Comparison of ENCODE assay signal across 9 mouse cellular contexts in the genomic region with DNA sequence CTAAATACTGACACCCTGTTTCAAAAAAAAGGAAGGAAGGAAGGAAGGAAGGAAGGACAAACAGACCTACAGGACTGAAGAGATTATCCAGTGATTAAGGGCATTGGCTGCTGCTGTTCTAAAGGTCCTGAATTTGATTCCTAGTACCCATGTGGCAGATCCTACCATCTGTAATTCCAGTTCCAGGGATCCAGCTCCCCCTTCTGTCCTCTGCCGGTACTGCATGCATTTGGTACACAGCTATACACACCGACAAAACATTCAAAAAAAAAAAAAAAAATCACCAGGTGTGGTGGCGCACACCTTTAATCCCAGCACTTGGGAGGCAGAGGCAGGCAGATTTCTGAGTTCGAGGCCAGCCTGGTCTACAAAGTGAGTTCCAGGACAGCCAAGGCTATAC. TPM values are rescaled to one million over a fixed set of nuclear protein-coding genes. Genes with fewer than 3 reads are reported as not detected.
DNase-seq lines count a peak whose midpoint lies in the region; ATAC-seq lines count a peak whose summit lies in the region.
"Had no signal": no experiment of that assay in that cellular context is flagged by ENCODE, and none has a peak within 500 bp of the region (broad histone marks: within the 10 kb centered on the region; RNA-seq: fewer than 3 reads in every experiment).

No protein-coding gene starts in this region.

- H3K4me2 ChIP-seq in forebrain, embryonic 15.5 days (replicated peaks): no peak overlapping the region
- H3K4me2 ChIP-seq: heart, embryonic 15.5 days had no signal

- 73% methylated on average over 4 of the region's 4 CpGs for WGBS in limb, embryonic 10.5 days
- 79% methylated on average over 4 of the region's 4 CpGs for WGBS in forebrain, embryonic 15.5 days

- ATAC-seq in forebrain, embryonic 15.5 days (replicated peaks): no peak

- H3K4me3 ChIP-seq in limb, embryonic 10.5 days: no peak overlapping the region
- H3K4me3 ChIP-seq in forebrain, embryonic 15.5 days: no peak overlapping the region
- H3K4me3 ChIP-seq: heart, embryonic 15.5 days had no signal

- H3K27ac ChIP-seq in limb, embryonic 10.5 days: no peak overlapping the region
- H3K27ac ChIP-seq in forebrain, embryonic 15.5 days (replicated peaks): no peak overlapping the region
- H3K27ac ChIP-seq: heart, embryonic 15.5 days had no signal

- H3K9ac ChIP-seq in forebrain, embryonic 15.5 days (replicated peaks): no peak overlapping the region
- H3K9ac ChIP-seq: heart, embryonic 15.5 days had no signal

- peak; percentile 26 to 53 for DNase-seq in cerebellum, adult 18-20 months
- DNase-seq in cerebellum, adult 8-10 months: no peak
- DNase-seq in left cerebral cortex, postnatal 4 days: peak; percentile 28
- DNase-seq in left cerebral cortex, adult 9 months (ENCODE audit: low spot score in 2 of 2): no peak
- peak; percentile 32 for DNase-seq in brain, adult 2 months (ENCODE audit: low read depth, low spot score)
- DNase-seq in limb, embryonic 10.5 days (ENCODE audit: low spot score): peak; percentile 62
- peak; percentile 75 for DNase-seq in splenic B cell, adult 2 months (ENCODE audit: low read depth, low spot score)

- peaks cover 20% of the 10 kb centered on the region for H3K36me3 ChIP-seq in limb, embryonic 10.5 days
- peaks cover 17% of the 10 kb centered on the region for H3K36me3 ChIP-seq in splenic B cell, adult 2 months (ENCODE audit: control insufficient read depth, insufficient read depth, low read length, poor library complexity, severe bottlenecking)
- 0 out of 2 replicates have a peak, but pooled peaks cover 4% of the 10 kb centered on the region for H3K36me3 ChIP-seq in forebrain, embryonic 15.5 days

- intact Hi-C loops in left cerebral cortex, postnatal 4 days (cut with DNase I): no loop called here

- H3K27me3 ChIP-seq in limb, embryonic 10.5 days (ENCODE audit: low read depth, poor library complexity, severe bottlenecking): no peaks in the 10 kb centered on the region
- H3K27me3 ChIP-seq in splenic B cell, adult 2 months (ENCODE audit: control insufficient read depth, insufficient read depth, low read length, poor library complexity, severe bottlenecking): no peaks in the 10 kb centered on the region
- no peaks in the 10 kb centered on the region for H3K27me3 ChIP-seq in forebrain, embryonic 15.5 days
- H3K27me3 ChIP-seq: heart, embryonic 15.5 days had no signal

- peaks cover 5% of the 10 kb centered on the region; the same call in 1 of the 2 replicates for H3K4me1 ChIP-seq in limb, embryonic 10.5 days
- H3K4me1 ChIP-seq in forebrain, embryonic 15.5 days: no peaks in the 10 kb centered on the region

- H3K9me3 ChIP-seq in limb, embryonic 10.5 days (replicated peaks): no peaks in the 10 kb centered on the region
- no peaks in the 10 kb centered on the region for H3K9me3 ChIP-seq in forebrain, embryonic 15.5 days
- H3K9me3 ChIP-seq: heart, embryonic 15.5 days had no signal

RNA-seq across cellular contexts. Expression of gene Uvrag, which starts 45.8 kb away (rescaled TPM):
- 10 to 100 TPM; 36.3 to 37.4 TPM for total RNA-seq in left cerebral cortex, postnatal 4 days (2021)
- 10.5 and 12.0 TPM in 2 replicates for polyA plus RNA-seq in limb, embryonic 10.5 days (2016; fragmentation: Nextera tagmentation; extraction: Ambion mirVana)
- 17.2 and 17.3 TPM in 2 replicates for polyA plus RNA-seq in forebrain, embryonic 15.5 days (2015; fragmentation: Nextera tagmentation; extraction: Ambion mirVana)

Comparison
In these comparisons a context has a peak if more than half of its experiments do, and no peak if none do; other contexts are left out.
1. DNase-seq: peak in cerebellum, adult 18-20 months (2 of 2), left cerebral cortex, postnatal 4 days (single experiment), brain, adult 2 months (single experiment), limb, embryonic 10.5 days (single experiment) and splenic B cell, adult 2 months (single experiment); none in cerebellum, adult 8-10 months (single experiment) and left cerebral cortex, adult 9 months (0 of 2).